Mouse (Mus musculus): ENCODE results near the gene Tldc1.

The Tldc1 gene

DNA sequence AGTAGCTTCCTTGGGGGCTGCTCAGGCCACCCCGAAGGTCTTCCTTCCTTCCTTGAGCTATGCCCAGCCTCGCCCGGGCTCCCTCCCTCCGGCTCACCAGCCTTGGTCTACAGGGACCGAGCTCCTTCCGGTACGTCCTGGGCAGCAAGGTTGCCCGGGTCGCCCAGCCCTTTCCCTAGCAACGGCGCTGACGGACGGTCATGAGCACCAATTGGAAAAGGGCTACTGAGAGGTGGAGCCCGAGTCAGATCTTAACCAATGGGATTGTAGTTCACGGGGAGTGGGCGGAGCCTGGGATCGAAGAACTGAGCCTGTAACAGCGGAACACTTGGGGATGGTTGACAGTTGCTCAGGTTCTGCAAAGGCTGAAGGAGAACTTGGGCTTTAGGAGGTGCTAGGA is at the start of gene Tldc1:
Gene Tldc1, minus strand, starts transcription at position 154 of the 400 bp plus-strand sequence.
- peak; percentile 99 to 100 for DNase-seq

DNA sequence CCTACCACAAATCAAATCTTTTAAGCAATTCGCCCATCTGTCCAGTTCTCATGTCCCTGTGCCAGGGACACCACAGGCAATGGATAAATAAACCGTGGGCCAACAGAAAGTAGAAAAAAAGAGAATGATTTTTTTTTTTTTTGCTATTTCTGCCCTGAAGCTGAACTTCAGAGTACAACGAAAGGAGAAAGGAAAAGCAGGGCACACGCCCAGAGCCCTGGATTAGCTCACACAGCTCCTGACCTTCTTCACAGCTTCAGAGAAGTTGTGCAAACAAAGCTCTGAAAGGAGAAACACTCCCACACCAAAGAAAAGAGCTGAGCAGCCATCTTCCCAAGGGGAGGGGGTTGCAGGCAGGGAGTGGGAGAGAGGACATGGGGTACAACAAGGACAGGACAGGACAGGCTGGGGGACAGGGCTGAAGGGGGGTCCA is 49.5 kb upstream of the Tldc1 start:
- no peak for DNase-seq

DNA sequence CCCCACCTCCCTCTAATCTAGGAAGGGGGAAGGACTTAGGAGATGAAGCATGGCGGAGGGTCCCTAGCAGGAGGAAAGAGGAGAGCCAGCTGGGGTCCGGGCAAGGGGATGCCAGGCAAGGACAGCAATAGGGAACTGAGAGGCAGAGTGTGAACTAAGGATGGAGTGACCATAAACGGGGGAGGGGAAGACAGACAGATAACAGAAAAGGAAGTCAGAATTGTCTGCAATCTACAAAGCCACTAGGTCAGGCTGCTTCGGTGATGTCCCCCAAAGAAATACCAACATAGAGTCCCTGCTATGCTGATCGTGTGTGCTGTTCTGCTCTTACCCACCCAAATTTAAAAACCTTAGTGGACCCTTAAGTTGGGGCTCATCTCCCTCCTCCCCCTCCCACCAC is 48.8 kb upstream of the Tldc1 start:
- no peak for DNase-seq

DNA sequence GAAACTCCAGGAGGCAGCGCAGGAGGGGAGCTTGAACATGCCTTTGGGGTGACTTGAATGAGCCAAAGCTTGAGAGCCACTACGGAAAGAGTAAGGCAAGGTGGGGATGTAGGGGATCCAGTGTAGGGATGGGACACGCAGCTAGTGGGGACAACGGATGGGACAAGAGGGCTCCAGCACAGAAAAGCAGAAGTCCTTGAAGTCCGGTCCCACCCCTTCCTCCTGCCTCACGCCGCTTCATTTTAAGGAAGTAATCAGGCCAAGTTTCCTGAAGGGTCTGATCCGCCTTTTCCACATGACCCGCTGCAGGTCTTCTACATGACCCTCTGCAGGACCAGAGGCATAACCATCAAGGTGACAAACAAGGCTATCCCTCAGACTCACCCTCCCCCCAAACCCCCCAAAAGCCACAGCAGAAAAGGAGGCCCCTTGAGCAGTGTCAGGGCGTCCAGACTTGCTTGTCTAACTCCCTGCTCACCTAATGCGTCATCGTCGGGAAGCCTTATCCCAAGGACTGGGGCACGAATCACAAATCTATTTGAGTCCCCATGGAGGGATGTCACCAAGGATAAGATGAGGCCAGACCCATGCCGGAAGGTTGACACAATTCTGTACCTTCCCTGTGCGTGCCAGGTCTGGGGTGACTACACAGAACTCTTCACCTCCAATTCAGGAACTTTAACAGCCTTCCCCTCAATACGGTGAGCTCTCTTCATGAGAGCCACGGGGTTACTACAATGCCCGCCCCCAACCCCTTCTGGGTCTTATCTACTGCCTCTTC is 47.9 kb upstream of the Tldc1 start:
- DNase-seq: no peak

DNA sequence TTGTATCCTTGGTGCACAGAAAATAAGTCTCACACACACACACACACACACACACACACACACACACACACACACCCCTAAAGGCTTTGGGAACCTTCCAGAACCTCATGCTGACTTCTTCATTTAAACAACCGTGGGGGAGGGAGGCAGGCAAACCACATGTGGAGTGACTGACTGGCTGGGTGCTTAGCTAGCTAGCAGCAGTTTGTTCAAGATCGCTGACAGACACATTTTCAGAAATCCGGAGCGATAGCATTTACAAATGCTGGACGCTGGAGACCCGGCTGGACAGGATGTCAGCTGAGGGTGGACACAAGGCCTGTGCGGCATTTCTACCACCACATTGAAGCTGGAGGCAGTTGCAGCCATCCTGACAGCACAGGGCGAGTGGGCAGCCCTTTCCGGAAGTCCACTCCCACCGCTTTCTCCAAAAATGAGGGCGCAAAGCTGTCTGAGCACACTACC is 46.6 kb upstream of the Tldc1 start:
- no peak for DNase-seq

DNA sequence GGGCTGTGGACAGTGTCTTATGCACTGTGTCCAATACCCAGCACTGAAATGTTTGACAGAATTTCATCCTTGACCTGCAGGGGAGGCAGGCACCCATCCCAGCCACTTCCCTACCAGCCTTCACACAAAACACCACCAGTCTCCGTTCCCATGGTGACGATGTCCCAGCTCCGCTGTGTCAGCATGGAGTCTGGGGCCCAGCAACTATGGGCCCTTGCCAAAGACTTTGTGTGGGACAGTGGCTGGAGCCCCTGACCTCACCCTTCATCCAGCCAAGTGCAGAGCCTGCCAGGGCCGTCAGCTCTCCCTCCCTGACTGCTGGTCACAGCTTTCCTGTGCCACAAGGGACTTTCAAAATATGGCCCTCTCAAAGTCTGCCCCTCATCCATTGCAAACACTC is 45.9 kb upstream of the Tldc1 start:
- peak in 1 of 2 experiments; percentile 30 for DNase-seq

DNA sequence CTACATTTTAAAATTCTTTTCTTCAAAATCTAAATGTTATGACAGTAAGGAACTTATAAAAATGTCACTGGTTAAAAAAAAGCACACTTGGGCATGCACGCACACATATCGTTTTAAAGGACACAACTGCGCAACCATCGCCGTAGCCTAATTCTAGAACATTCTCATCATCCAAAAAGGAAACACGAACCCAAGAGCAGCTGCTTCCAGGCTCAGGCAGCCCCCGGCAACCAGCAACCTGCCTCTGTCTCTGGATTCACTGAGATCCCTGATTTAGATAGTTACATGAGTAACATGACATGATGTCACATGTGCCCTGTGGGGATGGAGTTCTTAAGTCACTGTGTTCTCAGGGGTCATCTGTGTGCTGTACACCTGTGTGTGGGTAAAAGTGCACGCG is 45.1 kb upstream of the Tldc1 start:
- no peak for DNase-seq

DNA sequence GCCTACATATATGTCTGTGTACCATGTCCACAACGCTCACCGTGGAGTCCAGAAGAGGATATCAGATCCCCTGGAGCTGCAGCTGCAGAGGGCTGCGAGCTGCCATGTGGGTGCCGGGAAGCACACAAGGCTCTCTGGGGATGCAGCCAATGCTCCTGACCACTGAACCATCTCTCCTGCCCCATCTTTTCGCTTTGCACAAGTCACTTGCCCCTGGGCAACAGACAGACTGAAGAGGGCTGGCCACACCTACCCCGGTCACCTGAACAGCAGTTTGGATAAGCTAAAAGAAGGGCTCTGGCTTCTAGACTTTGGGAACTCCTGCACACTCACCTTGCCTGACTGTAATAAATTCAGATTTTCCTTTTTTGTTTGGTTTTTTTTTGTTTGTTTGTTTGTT is 43.5 kb upstream of the Tldc1 start:
- DNase-seq: no peak

DNA sequence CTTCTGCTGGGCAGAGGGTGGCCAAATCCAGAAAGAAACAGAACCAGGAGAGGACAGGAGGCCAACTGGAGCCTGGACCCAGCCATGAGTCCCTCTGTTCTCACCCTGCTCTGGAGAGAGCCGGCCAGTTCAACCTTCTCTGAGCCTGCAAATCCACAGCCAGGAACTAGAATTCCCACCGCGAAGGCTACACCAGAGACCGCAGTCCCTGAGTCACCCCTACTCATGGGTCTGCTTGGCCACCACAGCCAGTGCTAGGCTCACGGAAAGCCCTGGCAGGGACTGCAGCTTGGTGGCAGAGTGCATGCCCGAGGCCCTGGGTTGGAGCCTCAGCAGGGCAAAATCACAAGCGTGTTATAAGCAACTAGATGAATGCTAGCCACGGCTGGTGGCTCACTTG is 41.8 kb upstream of the Tldc1 start:
- DNase-seq: no peak

DNA sequence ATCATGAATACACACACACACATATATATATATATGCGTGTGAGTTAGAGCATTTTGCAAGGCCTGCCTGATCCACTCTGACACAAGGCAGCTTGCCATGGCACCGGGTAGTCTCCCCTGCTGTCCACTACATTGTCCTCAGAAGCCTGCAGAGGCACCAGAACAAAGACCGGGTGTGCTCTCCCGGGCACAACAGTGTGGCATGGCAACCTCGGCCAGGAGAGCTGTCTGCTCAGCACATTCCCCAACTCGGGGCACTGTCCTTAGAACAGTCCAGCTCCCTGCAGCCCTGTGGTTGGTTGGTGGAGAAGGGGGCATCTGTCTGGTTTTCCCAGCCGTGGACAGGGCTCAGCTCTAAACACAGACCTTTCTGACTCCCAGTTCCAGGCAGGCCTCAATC is 41.1 kb upstream of the Tldc1 start:
- peak in 1 of 2 experiments; percentile 42 for DNase-seq

DNA sequence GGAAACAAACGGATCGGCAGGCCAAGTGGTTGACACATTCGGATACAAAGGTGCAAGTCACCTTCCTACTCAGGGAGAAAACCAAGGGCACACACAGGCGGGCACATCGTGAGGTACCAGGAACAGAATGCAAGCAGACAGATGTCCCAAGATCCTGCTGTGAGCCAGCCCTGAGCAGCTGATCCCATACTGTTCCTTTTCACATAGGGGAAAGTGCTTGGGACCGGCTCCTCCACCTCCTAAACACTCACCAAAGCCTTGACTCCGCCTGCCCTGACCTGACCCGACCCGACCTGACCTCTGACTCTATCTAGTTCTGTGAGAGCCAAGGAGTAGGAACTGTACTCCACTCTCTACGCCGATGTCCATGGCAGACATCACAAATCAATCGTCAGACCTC is 39.2 kb upstream of the Tldc1 start:
- no peak for DNase-seq

DNA sequence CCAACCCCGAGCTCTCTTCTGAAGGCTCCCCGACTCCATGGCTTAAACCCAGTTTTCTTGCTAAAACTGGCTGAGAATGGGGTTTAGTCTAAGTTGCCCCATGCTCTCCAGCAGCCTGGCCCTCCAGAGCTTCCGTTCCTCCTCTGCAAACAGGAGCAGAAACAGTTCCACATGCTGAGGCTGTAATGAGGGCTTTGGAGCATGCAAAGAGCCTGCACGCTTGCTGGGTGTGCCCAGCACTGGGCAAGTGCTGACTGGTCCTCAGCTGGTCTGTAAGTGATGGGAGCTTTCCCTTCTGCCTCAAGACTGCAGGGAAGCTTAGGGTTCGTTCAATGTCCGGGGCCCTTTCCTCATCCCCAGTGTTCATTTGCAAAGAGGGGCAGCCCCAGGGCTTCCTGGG is 38.0 kb upstream of the Tldc1 start:
- DNase-seq: no peak

DNA sequence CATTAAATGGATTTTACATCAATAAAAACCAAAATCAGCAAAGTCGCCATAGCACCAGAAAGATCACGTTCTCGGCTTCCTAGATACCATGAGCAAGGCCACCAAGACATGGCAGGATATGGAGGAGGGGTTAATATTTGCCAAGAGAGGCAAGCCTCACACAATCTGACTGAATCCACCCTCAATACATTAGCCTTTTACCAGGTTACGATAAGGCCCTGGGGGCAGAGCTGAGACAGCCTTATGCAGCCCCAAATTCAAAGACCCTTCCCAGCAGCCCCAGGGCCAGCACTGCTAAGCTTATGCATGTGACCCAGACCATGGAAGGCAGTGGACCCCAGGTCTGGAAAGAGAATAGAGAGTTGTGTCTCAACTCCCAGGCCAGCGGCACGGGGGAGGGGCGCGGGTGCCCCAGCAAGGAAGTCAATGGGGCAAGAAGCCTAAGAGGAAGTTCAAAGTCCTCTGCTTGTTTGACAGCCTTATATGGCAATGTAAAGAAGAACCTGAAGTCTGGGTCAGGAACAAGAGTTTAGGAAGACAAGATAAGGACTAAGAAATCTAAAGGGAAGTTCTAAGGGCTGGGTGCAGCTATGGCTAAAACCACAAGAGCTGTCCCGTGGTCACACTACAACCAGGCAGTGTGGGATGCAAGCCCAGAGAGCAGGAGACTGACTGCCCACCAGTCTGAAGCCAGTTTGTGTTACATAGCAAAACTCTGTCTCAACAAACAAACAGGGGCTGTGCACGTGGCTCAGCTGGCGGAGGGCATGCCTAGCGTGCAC is 34.6 kb upstream of the Tldc1 start:
- no peak for DNase-seq

DNA sequence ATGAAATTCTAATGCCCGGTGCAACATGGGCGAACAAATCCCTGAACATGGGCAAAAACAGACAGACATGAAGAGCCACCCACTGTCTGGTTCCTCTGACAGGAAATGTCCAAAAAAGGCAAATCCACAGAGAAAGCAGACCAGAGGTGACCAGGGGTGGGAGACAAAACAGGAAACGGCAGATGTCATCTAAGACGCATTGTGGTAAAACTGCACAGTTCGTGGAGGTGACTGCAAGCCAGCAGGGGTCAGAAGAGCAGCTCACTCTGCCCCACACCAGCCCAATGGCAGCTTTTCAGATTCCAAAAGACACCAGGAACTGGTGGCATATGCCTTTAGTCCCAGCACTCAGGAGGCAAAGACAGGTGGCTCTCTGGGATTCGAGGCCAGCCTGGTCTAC is 33.7 kb upstream of the Tldc1 start:
- no peak for DNase-seq

DNA sequence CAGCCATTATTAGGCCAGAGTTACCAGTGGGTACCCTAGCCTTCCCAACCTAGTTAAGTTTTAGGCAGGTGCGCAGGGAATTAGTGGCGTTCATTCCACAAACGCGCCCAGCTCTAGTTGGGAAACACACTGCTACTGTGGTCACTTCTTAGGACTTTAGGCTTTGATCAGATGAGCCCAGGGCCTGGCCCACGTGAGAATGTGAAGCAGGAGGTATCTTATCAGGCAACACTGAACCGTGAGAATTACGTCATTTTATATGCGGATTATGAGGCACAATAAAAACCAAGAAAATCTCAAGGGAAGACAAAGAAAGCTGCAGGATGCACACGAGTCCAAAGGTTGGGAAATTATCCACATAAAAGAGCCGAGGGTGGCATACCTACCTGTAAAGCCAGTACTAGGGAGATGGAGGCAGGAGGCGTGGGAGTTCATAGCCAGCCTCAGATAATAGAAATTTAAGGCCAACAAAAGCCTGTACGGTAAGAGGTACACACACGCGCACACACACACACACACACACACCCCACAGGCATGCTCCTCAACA is 32.8 kb upstream of the Tldc1 start:
- no peak for DNase-seq

DNA sequence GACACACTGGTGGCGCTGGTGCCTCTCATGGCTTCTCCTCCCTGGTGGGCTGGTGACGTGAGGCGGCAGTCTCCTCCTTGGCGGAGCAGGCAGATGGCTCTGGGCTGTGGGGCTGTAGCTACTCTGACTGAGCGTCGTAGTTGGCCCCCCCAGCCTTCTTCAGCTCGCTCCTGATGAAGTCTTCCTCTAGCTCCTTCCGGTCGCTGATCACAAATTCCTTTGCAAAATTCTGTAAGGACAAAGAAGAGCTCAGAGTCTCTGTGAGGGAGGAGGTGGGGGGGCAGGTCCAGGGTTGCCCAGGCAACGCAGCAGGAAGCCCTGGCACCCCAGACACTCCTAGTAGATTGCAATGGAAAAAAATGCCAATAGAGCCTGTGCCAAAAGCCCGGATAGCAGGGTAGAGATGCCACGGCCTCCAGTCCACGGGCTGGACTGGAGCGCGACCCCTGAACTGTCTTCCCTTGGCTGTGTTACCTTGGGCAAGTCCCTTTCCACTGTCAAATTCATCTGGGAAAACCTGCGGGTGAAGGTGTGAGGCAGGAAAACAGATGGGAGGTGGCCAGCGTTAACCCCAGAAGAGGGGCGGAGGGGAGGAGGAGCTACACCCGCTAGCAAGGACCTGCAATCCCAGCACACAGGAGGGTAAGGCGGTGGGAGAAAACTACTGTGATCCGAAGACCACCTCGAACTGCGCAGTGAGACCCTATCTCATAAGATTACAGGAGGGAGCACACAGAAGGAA is 32.1 kb upstream of the Tldc1 start:
- peak; percentile 56 to 61 for DNase-seq

DNA sequence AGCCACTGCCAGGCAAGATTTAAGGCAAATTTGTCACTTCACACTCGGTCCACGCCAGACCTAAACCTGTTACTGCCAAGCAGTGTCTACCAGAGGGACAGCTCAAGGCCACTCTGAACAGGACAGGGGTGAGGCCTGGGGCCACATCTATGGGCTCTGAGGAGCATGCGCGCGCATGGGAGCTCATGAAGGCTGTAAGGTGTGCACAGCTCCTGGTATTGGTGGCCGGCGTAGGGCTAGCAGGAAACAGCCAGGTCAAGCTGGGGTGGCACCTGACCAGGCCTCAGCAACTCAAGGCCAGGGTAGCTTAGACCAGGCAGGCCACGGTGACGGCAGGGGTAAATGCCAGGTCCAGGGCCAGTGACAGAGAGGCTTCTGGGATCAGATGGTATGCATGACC is 31.4 kb upstream of the Tldc1 start:
- DNase-seq: no peak

DNA sequence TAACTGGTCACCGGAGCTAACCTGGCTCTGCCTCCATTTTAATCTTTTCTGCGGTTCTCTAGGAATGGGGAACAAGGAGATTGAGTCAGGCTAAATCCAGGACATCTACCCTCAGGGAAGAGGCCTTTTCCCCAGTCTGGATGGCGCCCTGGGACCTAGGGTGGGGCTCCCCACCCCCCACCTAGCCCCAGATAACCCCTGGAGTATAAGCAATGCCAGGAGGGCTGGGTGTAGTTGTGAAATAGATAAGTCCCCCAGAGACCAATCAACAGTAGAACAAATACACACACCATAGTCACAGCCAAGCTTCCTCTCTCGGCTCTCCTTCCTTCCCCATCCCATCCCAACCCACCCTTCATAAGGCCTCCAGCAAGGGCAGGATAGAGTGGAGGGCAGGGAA is 29.5 kb upstream of the Tldc1 start:
- DNase-seq: no peak

DNA sequence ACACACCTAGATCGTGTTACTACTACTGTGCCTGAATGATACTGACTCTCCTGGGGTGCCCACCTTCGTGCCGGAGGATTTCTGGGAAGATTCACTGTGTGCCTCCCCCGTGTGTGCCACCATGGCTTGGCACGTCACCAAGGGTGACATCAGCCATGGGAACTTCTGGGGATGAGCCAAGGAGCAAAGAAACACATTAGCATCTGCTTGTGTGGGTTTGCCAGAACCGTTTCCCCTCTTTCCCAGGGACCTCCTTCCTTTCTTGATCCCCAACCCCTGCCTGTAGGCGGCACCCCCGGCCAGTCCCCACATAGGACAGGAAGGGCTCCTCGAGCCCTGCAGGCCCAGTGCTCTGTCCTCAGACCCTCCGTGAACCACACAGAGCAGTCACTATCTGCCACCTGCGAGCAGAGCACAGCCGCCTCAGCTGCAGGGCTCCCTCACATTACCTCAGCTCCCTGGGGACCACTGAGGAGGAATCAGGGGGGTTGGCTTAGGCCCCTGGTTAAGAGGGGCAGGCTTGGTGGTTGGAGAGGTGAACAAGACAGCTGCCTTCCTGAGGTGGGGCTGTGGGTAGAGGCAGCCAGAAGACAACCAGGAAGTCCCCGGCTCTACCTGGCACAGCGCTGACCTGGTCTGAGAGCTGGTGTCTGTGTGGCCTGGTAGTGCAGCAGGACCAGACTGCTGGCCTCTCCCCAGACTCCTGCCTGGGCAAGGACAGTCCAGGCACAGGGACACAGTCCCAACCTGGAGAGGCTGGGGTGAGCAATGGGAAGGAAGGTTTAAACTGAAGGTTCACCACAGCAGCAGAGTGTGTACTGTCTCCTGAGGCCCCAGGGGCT is 28.4 kb upstream of the Tldc1 start:
- peak; percentile 71 to 80 for DNase-seq

DNA sequence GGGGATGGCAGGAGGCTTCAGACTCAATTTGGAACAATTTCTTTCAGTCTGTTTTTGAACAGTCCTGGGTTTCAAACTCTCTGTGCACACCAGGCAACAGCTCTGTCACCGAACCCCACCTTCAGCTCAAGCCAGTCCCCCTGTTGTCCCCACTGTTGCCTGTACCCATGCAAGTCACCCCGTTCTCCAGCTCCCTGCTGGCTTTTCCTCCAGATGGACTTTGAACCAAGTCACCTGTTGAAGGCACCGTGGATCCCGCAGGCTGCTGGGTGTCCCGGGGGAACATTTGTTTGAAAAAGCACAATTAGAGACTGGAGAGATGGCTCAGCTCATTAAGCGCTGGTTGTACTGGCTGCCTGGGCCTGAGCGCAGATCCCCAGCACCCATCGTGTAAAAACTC is 27.1 kb upstream of the Tldc1 start:
- no peak for DNase-seq

DNA sequence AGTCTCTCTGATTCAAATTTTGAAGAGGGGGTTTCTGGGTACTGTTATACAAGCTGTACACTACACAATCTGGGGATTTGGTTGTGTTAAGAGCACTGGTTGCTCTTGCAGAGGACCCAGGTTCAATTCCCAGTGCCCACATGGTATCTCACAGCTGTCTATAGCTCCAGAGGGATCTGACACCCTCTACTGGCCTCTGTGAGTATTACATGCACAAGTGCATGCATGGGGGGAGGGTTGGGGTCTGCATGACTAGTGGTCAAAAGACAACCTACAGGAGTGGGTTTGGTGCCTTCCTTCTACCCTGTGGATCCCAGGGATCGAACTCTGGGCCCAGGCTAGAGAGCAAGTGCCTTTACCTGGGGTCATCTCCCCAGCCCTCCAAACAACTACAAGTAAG is 24.4 kb upstream of the Tldc1 start:
- DNase-seq: no peak

DNA sequence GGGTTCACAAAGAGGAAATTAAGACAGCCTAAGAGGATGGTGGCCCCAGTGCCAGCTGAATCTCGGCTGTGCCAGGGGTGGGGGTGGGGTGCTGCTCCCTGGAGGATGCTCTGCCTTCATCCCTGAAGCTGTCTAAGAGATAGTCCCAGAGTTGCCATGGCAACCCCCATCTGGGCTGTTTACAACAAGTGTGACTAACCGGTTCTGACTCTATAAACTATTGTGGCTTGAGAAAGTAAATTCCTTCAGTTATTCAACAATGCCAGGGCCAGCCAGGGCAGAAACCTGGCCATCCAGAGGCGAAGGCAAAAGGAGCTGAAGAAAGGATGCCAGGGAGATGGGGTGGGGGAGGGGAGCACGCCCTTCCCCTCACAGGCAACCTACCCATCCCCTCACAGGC is 23.0 kb upstream of the Tldc1 start:
- DNase-seq: no peak

DNA sequence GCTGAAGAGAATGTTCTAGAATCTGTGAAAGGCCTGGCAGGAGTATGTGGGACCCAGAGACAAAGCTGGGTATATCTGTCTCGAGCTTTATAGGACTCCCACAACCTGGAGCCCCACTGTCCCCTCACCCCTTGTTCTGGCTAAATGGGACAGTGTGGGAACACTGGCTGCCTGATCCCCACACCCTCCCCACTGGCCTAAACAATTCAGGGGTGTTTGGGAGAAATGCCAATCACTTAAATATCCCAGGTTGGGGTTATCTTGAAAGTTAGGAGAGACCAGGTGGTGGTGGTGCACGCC is 20.7 kb upstream of the Tldc1 start:
- no peak for DNase-seq

Measured in cerebellum, postnatal 14 days (tissue).